Mouse (Mus musculus) spleen, adult 2 months (tissue): ENCODE data around the gene Flywch1. TPM values are rescaled to one million over a fixed set of nuclear protein-coding genes. Genes with fewer than 3 reads are reported as not detected.

Source experiments
- DNase-seq, 2 experiments: peaks; one replicate each; pipeline versions ENCODE4 v3.0.0 to v3.0.0-alpha.2; 2012 to 2021; ENCODE audit warnings: low spot score in 2 of 2, low read depth in 1 of 2
- H3K27ac ChIP-seq: fragments of 200-500 bp; 2 replicates; pipeline ENCODE4 v1.5.1; 2012; ENCODE audit warnings: low read length, inconsistent platforms; ENCODE audit not compliant: insufficient read depth
- H3K27me3 ChIP-seq: fragments of 200-500 bp; 2 replicates; pipeline ENCODE4 v1.6.1; 2012; ENCODE audit warnings: mild to moderate bottlenecking, moderate library complexity, low read length, inconsistent platforms; ENCODE audit not compliant: control insufficient read depth, insufficient read depth
- H3K36me3 ChIP-seq: fragments of 200-500 bp; 2 replicates; pipeline ENCODE4 v1.6.1; 2012; ENCODE audit warnings: mild to moderate bottlenecking, low read length, inconsistent platforms; ENCODE audit not compliant: control insufficient read depth, insufficient read depth
- H3K4me1 ChIP-seq: fragments of 200-500 bp; 2 replicates; pipeline ENCODE4 v1.6.1; 2011; ENCODE audit warnings: inconsistent platforms; ENCODE audit not compliant: control insufficient read depth, insufficient read depth, insufficient read length
- H3K4me3 ChIP-seq: fragments of 200-500 bp; 2 replicates; pipeline ENCODE4 v1.5.1; 2011; ENCODE audit warnings: mild to moderate bottlenecking, inconsistent platforms; ENCODE audit not compliant: insufficient read depth, insufficient read length; ENCODE audit errors: extremely low read depth
- CTCF ChIP-seq: fragments of 200-500 bp; IDR thresholded peaks from 2 replicates; pipeline ENCODE4 v1.5.1; 2011; ENCODE audit warnings: mild to moderate bottlenecking, inconsistent platforms; ENCODE audit not compliant: insufficient read depth, insufficient read length, insufficient replicate concordance; ENCODE audit errors: extremely low read depth
- POLR2A ChIP-seq: fragments of 200-500 bp; IDR thresholded peaks from 2 replicates; pipeline ENCODE4 v1.6.1; 2011; ENCODE audit warnings: low read depth, low read length, inconsistent platforms
- WGBS: fragments of 180-500 bp; shearing (Covaris S2); methylation state at CpG from one replicate; pipeline ENCODE4 v1.1.7; 2018; 5-methylcytosine and 5-hydroxymethylcytosine counted together
- polyA plus RNA-seq: library from polyadenylated mRNA; depleted of rRNA; stranded (reverse); fragments of >200 nt; gene quantifications from 2 replicates; pipeline ENCODE4 v1.2.3, GENCODE M21; 2012

The Flywch1 gene
- polyA plus RNA-seq, 1 experiment: 17.4 TPM

- Histone ChIP-seq H3K27me3 (no peaks in the 10 kb centered on the region), H3K4me3 (peak overlapping the region; percentile 90), H3K36me3 (peaks cover 18% of the 10 kb centered on the region), H3K4me1 (peaks cover 11% of the 10 kb centered on the region), H3K27ac (peak overlapping the region; percentile 95)
- under 1% methylated on average over 8 of the region's 8 CpGs for WGBS
- TF ChIP-seq CTCF (no peak), POLR2A (no peak)
- DNase-seq: no peak
Measured at GRCm38 (mm10) chr17:23804426-23805085, 33.2 kb upstream of the Flywch1 start.

GRCm38 (mm10) chr17:23803366-23804041 lies 32.1 kb upstream of the Flywch1 start:
- Histone ChIP-seq H3K36me3 (peaks cover 9% of the 10 kb centered on the region), H3K4me3 (peak overlapping the region; percentile 90), H3K27me3 (no peaks in the 10 kb centered on the region), H3K27ac (peak overlapping the region; percentile 95), H3K4me1 (peaks cover 11% of the 10 kb centered on the region)
- under 1% methylated on average over 72 of the region's 83 CpGs for WGBS
- TF ChIP-seq POLR2A (no peak), CTCF (no peak)
- peak; percentile 49 to 67 for DNase-seq

- H3K4me3 ChIP-seq: peak overlapping the region; percentile 90
- H3K36me3 ChIP-seq: peaks cover 4% of the 10 kb centered on the region
- H3K27ac ChIP-seq: peak overlapping the region; percentile 95
- WGBS: under 1% methylated on average over 59 of the region's 60 CpGs
- peaks cover 11% of the 10 kb centered on the region for H3K4me1 ChIP-seq
- H3K27me3 ChIP-seq: no peaks in the 10 kb centered on the region
- TF ChIP-seq CTCF (no peak), POLR2A (peak; percentile 76)
- DNase-seq: peak; percentile 96 to 99
Measured at GRCm38 (mm10) chr17:23802746-23803365, 31.5 kb upstream of the Flywch1 start.

GRCm38 (mm10) chr17:23801627-23802026 lies 30.2 kb upstream of the Flywch1 start:
- no peaks in the 10 kb centered on the region for H3K27me3 ChIP-seq
- no peak for DNase-seq
- no peaks in the 10 kb centered on the region; the same call in 1 of the 2 replicates for H3K36me3 ChIP-seq
- no peak overlapping the region for H3K27ac ChIP-seq
- TF ChIP-seq POLR2A (no peak), CTCF (no peak)
- peaks cover 7% of the 10 kb centered on the region for H3K4me1 ChIP-seq
- WGBS: 94% methylated on average over 10 of the region's 10 CpGs
- no peak overlapping the region for H3K4me3 ChIP-seq

- TF ChIP-seq POLR2A (no peak), CTCF (no peak)
- no peak overlapping the region for H3K4me3 ChIP-seq
- H3K27me3 ChIP-seq: no peaks in the 10 kb centered on the region
- no peak for DNase-seq
- WGBS: 25% methylated on average over 7 of the region's 7 CpGs
- H3K36me3 ChIP-seq: no peaks in the 10 kb centered on the region
- peaks cover 2% of the 10 kb centered on the region; the same call in 1 of the 2 replicates for H3K4me1 ChIP-seq
- no peak overlapping the region; the same call in 1 of the 2 replicates for H3K27ac ChIP-seq
Measured at GRCm38 (mm10) chr17:23797316-23797715, 25.9 kb upstream of the Flywch1 start.

- no peak for DNase-seq
- H3K36me3 ChIP-seq: no peaks in the 10 kb centered on the region
- H3K4me1 ChIP-seq: peaks cover 4% of the 10 kb centered on the region; the same call in 1 of the 2 replicates
- no peak overlapping the region for H3K27ac ChIP-seq
- no peaks in the 10 kb centered on the region for H3K27me3 ChIP-seq
- TF ChIP-seq POLR2A: no peak
- no peak for TF ChIP-seq CTCF
- no peak overlapping the region for H3K4me3 ChIP-seq
- WGBS: 95% methylated on average over 8 of the region's 8 CpGs
Measured at GRCm38 (mm10) chr17:23795323-23795722, 23.9 kb upstream of the Flywch1 start.

- peaks cover 9% of the 10 kb centered on the region; the same call in 1 of the 2 replicates for H3K4me1 ChIP-seq
- DNase-seq: no peak
- 9% methylated on average over 2 of the region's 2 CpGs for WGBS
- peak overlapping the region; percentile 69 for H3K4me3 ChIP-seq
- 0 out of 2 replicates have a peak, but pooled peaks cover 1% of the 10 kb centered on the region for H3K27me3 ChIP-seq
- TF ChIP-seq POLR2A (no peak), CTCF (no peak)
- no peaks in the 10 kb centered on the region for H3K36me3 ChIP-seq
- H3K27ac ChIP-seq: no peak overlapping the region
Measured at GRCm38 (mm10) chr17:23791079-23791357, 19.6 kb upstream of the Flywch1 start.
